Mouse (Mus musculus) right cerebral cortex, postnatal 4 days (tissue): Measurements from ENCODE around the gene Pcnx3.

Experiments
- DNase-seq: peaks from one replicate; pipeline ENCODE4 v3.0.0-alpha.2; 2022

The Pcnx3 gene

GRCm38 (mm10) chr19:5638416-5639005 lies 50.2 kb downstream of the Pcnx3 start:
- DNase-seq = no peak

GRCm38 (mm10) chr19:5637069-5638047 lies 51.4 kb downstream of the Pcnx3 start, which contains the start of gene Rela:
Rela (plus strand) TSS chr19:5637483.
- DNase-seq = peak; percentile 89

- no peak for DNase-seq
Observed at GRCm38 (mm10) chr19:5636571-5637041, 52.1 kb downstream of the Pcnx3 start.

GRCm38 (mm10) chr19:5636036-5636570 lies 52.6 kb downstream of the Pcnx3 start:
- no peak for DNase-seq

- DNase-seq = no peak
Observed at GRCm38 (mm10) chr19:5632120-5632519, 56.6 kb downstream of the Pcnx3 start.

GRCm38 (mm10) chr19:5629907-5630306 lies 58.8 kb downstream of the Pcnx3 start:
- no peak for DNase-seq

- no peak for DNase-seq
Observed at GRCm38 (mm10) chr19:5625311-5625710, 63.4 kb downstream of the Pcnx3 start.

GRCm38 (mm10) chr19:5621884-5622283 lies 66.8 kb downstream of the Pcnx3 start:
- no peak for DNase-seq

- DNase-seq = no peak
Observed at GRCm38 (mm10) chr19:5620007-5620406, 68.7 kb downstream of the Pcnx3 start.

GRCm38 (mm10) chr19:5614953-5615352 lies 73.8 kb downstream of the Pcnx3 start:
- DNase-seq = no peak
